Mouse (Mus musculus): ENCODE measurements around the gene Smyd4.

- TF ChIP-seq CTCF (IDR thresholded peaks at IDR 0.05; ENCODE audit: extremely low read depth, insufficient read depth, low read length) = no peak
- no peak for TF ChIP-seq POLR2A (IDR thresholded peaks at IDR 0.05; ENCODE audit: extremely low read depth, insufficient read depth, low read length)
These were observed 62.4 kb downstream of the Smyd4 start for GRCm38 (mm10) chr11:75410591-75410990.

All from cortical plate, adult 2 months (tissue).